Mouse (Mus musculus) left cerebral cortex, adult 8-10 months (tissue): ENCODE measurements around the gene Xpc. TPM values are rescaled to one million over a fixed set of nuclear protein-coding genes. Genes with fewer than 3 reads are reported as not detected.
"Not testable (repeated sequence)": the region's sequence is repeated elsewhere in the genome, so short reads cannot be mapped to it uniquely, and the experiment has no call there.

Experiments
- DNase-seq, 2 experiments: peaks; one replicate each; pipeline ENCODE4 v3.0.0; 2022; ENCODE audit warnings: low spot score in 2 of 2
- total RNA-seq, 4 experiments: library from RNA; stranded (reverse); gene quantifications; 2 replicates each; pipeline ENCODE4 v1.2.4; 2022

The Xpc gene
- total RNA-seq, 4 experiments from 2014 or later = 14.1 to 18.5 (median 17.1) TPM

DNA sequence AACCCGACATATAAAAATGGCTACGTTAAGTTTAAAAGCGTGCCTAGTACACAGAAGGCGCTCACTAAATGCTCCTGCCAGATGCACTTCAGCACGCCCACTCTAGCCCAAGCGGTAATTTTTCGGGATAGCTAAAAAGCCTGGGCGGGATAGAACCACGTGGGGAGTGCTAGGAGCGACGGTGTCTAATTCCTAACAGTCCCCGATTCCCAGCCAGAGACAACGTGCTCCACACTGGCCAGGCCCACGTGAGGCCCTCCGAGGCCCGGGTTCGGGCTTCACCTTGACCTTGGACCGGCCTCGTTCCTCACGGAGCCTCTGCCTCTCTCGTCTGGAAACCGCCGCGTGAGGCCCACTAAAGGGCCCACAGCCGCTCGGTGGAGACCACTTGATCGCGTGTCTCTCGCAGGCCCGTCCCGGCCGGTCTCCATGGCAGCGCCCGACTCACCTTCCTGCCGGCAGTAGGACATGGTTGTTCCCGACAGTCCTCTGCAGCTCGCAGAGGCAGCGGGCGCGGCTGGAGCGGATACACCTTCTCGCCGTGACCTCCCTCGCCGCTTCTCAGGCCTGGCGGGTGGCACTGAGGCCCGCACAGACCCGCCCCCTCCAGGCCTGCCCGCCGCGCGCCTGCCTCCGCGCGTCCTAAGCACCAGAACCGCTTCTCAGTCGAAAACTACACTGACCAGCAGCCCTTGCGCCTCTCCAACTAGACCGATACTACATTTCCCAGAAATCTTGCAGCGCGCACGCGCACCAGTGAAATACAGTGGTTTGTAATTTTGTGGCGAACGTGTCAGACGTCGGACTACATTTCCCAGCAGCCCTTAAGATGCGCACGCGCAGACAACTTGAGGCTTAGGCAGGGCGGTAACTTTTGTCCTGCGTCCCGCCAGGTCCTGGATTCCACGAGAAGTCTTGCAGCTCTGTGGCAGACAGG lies 42.6 kb downstream of the Xpc start, which contains the start of the genes Chchd4 and Tmem43:
Gene Chchd4, minus strand, starts transcription at position 679 of the 937 bp plus-strand sequence.
Gene Tmem43, plus strand, starts transcription at position 836 of the 937 bp plus-strand sequence.
- peak; percentile 98 to 99 for DNase-seq

DNA sequence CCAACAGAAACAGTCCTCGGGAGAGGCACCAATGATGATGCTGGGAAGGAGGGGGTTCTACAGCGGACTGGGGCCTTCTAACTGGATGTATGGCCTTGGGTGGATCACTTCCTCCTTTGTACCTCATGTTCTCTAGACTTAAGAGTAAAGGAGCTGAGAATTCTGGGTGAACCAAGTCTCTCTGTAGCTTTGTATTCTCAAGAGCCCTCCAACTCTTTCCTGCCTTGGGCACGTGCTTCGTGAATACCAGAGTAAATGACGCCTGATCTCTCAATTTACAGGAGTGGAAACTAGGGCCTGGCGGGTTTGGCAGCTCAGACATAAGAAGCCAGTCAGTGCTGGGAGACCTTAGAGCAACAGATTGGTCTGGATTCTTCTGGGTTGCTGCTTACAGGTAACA lies 43.4 kb downstream of the Xpc start:
- no peak for DNase-seq

DNA sequence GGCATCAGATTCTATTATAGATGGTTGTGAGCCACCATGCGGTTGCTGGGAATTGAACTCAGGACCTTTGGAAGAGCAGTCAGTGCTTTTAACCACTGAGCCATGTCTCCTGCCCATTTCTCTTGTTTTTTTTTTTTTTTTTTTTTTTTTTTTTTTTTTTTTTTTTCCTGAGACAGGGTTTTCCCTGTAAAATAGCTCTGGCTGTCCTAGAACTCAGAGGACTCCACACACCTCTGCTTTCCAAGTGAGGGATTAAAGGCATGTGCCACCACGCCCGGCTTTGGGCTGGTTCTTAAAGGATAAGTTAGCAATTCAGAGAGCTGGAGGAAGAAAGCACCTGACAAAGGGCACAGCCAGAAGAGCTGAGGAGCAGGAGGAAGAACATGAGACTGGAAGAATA lies 44.3 kb downstream of the Xpc start:
- DNase-seq = not testable (repeated sequence)

DNA sequence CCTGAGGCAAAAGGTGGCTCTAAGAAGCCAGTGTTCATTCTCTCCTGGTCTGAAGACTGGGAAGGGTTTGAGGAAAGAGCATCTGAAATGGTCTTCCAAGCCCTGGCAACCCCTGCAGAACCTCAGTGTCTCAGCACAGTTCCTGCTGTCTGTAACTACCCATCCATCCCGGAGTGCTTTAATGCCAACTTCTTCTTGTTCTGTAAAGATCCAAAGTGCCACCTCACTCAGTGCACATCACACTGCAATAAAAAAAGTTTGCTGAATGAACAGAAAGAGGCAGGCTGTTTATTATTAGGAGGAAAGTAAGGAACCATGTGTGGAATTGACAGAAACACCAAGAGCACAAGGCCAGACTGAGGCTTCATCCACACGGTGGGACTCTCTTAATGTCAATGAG lies 45.0 kb downstream of the Xpc start:
- DNase-seq = no peak

DNA sequence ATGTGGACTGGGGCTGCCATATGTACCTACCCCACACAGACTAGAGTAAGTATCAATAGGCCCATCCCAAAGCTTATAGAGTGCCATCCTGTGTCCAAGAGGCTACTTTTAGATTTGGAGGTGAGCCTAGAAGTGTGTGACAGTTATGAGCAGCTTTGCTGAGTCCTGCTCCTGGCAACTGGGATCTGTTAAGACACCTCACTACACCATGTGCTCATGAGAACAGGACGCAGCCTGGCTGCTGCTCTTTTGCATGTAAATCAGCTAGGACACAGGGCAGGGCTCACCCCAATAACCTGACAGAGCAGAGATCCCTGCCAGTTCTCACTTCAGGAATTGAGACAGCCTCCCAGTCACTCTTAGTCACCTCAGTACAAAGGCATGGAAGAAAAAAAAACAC lies 48.6 kb downstream of the Xpc start:
- no peak for DNase-seq

DNA sequence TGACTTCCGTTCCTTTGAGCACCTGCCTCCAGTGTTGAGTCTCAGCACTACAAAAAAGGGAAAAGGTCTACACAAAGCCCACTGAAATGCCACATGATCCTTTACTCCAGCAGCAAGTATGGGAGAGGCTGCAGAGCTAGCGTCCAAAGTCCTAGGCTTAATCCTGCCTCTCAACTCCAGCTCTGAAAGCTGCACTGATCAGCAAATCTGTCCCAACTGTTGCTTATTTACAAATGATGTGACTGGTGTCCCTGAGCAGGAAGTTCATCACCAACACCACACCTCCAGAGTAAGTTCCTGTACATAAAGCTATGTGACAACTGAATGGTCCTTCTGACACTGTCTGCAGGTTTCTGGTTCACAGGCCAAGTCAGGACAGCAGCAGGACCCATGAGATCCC lies 49.9 kb downstream of the Xpc start:
- DNase-seq = no peak

DNA sequence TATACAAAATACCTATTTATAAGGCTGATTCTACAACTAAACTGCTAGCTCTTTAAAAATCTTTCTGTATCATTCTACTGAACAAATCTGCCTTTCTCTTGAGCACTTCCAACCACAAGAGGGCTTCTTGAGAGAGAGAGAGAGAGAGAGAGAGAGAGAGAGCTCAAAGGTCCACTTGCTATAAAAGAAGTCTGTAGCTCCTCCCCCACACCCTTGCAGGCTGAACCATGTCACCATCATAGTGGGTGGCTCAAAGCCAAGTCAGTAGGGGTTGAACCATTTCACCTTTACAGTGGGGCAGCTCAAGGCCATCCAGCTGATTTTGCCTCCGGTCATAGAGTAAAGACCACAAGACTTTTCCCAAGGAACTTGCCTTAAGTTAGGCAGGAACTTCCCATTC lies 56.2 kb downstream of the Xpc start:
- no peak for DNase-seq

DNA sequence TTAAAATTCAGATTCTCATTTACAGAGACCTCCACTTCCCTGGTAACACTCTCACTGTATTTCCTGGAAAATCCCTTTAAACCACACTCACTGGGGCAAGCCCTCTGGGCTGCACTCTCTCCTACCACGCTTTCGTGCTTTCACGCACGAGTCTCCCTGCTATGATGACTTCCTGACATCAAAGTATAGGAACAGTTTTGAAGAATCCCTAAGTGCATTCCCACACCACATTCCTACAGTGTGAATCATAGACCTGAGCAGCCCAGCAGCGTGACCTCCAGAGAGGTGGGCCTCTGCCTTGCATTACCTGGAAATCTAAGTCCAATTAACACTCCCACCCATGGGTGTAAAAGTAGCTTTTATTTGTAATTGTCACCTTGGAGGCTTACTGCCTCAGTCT lies 61.1 kb downstream of the Xpc start:
- no peak for DNase-seq

DNA sequence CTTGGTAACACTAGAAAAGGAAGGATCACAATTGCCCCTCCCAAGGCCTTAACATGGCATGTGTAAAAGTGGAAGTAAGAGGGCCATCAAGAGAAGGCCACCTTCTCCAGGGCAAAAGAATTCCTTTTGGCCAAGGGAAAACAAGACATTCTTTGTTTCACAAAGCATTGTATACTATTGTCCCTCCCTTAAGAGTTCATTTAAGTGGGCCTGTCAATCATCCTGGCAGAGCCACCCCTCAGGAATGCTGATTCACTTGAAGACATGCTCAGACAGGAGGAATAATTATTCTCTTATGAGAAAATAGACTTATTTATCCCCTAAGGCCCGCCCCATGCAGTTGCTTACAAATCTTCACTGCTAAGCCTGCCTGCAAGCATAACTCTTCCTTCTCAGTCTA lies 63.6 kb downstream of the Xpc start:
- DNase-seq = no peak

DNA sequence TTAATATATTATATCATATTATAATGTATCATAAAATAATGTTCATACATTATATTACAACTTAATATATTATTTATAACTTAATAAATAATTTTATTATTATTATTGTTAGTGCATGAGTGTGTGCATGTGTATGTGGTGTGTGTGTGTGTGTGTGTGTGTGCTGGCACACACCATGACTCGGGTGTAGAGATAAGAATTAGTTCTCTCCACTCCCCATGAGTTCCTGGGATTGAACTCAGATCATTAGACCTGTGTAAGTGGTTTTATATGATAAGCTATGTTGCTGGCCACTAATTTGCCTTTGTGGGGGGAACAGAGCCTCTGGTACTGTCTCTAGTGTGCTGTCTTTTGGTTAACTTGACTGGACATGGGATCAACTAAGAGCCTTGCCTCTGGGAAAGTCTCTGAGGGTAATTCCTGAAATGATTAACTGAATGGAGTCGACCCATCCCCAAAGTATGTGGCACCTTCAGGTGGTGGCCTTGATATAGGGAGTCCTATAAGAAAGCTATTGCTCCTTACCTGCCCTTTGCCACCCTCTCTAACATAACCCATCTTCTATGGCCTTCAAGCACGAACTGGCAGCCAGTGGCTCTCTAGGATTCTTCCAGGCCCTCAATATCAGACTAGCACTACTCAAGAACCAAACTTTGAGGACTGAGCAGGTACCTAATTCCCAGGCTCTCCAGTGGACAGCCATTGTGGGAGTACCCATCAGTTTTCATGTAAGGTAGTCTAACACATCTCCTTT lies 66.0 kb downstream of the Xpc start:
- DNase-seq = no peak

DNA sequence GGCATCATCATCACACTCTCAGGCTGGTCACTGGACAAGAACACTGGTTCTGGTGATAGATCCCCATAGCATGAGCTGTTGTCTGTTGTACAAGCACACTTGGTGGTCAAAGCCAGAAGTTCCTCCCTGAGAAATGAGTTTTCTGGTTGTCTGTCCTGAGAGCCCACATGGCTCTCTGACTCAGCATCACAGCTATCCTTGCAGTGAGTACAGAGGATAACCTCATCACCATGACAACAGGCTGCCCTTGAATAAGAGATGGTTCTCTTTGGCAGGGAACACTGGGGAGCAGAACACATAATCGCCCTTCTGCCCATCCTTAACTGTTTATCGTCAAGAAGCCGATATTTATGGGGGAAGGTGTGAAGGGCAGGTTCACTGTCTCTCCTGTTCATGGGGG lies 70.4 kb downstream of the Xpc start:
- no peak for DNase-seq

DNA sequence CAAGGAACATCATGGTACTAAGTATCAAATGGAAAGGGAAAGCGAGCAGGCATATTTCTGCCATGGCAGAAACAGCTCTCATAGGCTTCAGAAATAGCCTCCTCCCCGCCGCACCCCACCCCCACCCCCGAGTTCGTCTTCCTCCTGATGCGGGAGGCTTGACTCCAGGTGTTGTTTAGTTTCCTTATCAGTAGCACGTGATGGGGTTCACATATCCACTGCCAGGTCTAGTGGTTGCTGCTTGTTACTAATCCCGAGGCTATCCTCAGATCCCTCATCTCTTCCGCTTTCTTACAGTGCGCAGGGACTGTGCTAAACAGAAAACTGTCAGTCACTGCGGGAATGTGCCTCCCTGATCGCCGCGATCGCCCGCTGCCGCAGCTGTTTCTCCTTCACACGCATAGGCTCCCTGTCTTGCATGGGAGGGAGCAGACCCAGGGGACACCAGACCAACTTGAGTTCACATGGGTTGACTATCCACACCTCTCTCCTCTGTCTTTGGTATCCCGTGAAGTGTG lies 74.5 kb downstream of the Xpc start:
- DNase-seq = peak in 1 of 2 experiments; percentile 4

DNA sequence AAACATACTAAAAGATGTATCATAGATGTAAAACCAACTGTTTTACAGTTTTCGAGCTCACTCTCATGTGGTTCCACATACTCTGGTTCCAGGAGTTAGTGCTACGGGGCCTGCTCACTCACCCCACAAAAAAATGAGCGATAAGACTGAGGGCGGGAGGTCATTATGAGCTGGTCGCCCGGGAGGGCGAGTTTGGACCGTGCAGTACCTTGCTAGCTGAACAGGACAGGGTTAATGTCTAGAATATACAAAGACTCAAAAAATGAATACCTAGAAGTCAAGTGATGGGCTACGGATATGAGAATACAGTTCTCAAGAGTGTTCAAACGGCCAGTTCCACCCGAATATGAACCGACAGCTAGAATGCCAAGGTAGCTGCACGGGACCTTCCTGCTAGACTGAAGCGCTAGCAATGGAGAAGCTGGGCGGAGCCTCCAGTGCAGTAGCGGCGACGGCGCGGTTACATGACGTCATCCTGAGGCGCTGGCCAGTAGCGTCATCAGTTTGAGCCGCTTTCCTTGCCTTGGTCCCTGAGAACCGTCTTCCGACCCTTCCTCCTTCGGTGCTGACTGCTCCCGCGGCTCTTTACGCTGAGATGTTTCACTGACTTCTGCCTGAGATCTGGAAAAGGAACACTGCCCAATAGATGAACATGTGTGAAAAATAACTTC lies 75.1 kb downstream of the Xpc start:
- DNase-seq = peak; percentile 94 to 99

Other genes starting within 250 kb of the Xpc start
- 10 to 100 TPM; 11.8 to 18.2 (median 15.8) TPM for gene Wnt7a, start 104.5 kb downstream of the Xpc start, total RNA-seq
- gene Chchd4, start 42.3 kb downstream of the Xpc start, total RNA-seq = 10 to 100 TPM; 20.6 to 22.3 (median 21.4) TPM
- gene Tmem43, start 42.2 kb downstream of the Xpc start, total RNA-seq = 10 to 100 TPM; 27.9 to 34.0 (median 29.9) TPM
- gene Lsm3, start within 50 bp of the Xpc start, total RNA-seq = 10 to 100 TPM; 35.0 to 42.5 (median 36.8) TPM
- 100 to 1,000 TPM; 154 to 181 (median 168) TPM for gene Slc6a6, start 168.2 kb upstream of the Xpc start, total RNA-seq